Mouse (Mus musculus) olfactory bulb, adult 2 months (tissue): ENCODE data around the gene Bpnt1. TPM values are rescaled to one million over a fixed set of nuclear protein-coding genes. Genes with fewer than 3 reads are reported as not detected.

Experiments used
- H3K27ac ChIP-seq: fragments of 200-500 bp; 2 replicates; pipeline ENCODE4 v1.5.1; 2012; ENCODE audit warnings: low read depth, low read length; ENCODE audit not compliant: insufficient read depth
- H3K4me1 ChIP-seq: fragments of 200-500 bp; 2 replicates; pipeline ENCODE4 v1.6.1; 2012; ENCODE audit warnings: low read length; ENCODE audit not compliant: control insufficient read depth, insufficient read depth
- H3K4me3 ChIP-seq: fragments of 200-500 bp; 2 replicates; pipeline ENCODE4 v1.5.1; 2012; ENCODE audit warnings: mild to moderate bottlenecking, low read depth, low read length, moderate library complexity; ENCODE audit not compliant: insufficient read depth
- CTCF ChIP-seq: fragments of 200-500 bp; IDR thresholded peaks from 2 replicates; pipeline ENCODE4 v1.5.1; 2012; ENCODE audit warnings: low read depth, mild to moderate bottlenecking, low read length, moderate library complexity; ENCODE audit not compliant: insufficient read depth
- POLR2A ChIP-seq: fragments of 200-500 bp; IDR thresholded peaks from 2 replicates; pipeline ENCODE4 v1.6.1; 2012; ENCODE audit warnings: mild to moderate bottlenecking, low read depth, low read length, moderate library complexity; ENCODE audit not compliant: insufficient read depth
- WGBS: fragments of 180-500 bp; shearing (Covaris S2); methylation state at CpG from one replicate; pipeline ENCODE4 v1.1.7; 2018; 5-methylcytosine and 5-hydroxymethylcytosine counted together
- polyA plus RNA-seq: library from polyadenylated mRNA; stranded (reverse); fragments of >200 nt; gene quantifications from 2 replicates; pipeline ENCODE4 v1.2.4, GENCODE M21; 2012; ENCODE audit warnings: low replicate concordance; ENCODE audit not compliant: missing spikeins, insufficient read depth, insufficient read length

Bpnt1 gene
- polyA plus RNA-seq, 1 experiment = not detected

- Histone ChIP-seq H3K4me1 (no peaks in the 10 kb centered on the region), H3K27ac (peak overlapping the region; percentile 78), H3K4me3 (peak overlapping the region; percentile 87)
- WGBS = 1% methylated on average over 22 of the region's 22 CpGs
- TF ChIP-seq POLR2A (no peak), CTCF (no peak)
Observed at GRCm38 (mm10) chr1:185363526-185364182, 31.7 kb downstream of the Bpnt1 start.

GRCm38 (mm10) chr1:185364183-185364540 is 32.2 kb downstream of the Bpnt1 start:
- H3K27ac ChIP-seq = no peak overlapping the region
- WGBS = 18% methylated on average over 6 of the region's 6 CpGs

GRCm38 (mm10) chr1:185367383-185367782 is 35.4 kb downstream of the Bpnt1 start:
- no peak for TF ChIP-seq POLR2A
- H3K4me3 ChIP-seq = no peak overlapping the region
- no peaks in the 10 kb centered on the region for H3K4me1 ChIP-seq
- no peak overlapping the region for H3K27ac ChIP-seq
- WGBS = 64% methylated on average over 6 of the region's 6 CpGs

More at GRCm38 (mm10) chr1:185364183-185364540, 32.2 kb downstream of the Bpnt1 start:
- TF ChIP-seq CTCF = no peak
- no peak for TF ChIP-seq POLR2A
- Histone ChIP-seq H3K4me3 (peak overlapping the region; percentile 16; the same call in 1 of the 2 replicates), H3K4me1 (no peaks in the 10 kb centered on the region)

GRCm38 (mm10) chr1:185369979-185370378 is 38.0 kb downstream of the Bpnt1 start:
- TF ChIP-seq CTCF (no peak), POLR2A (no peak)
- Histone ChIP-seq H3K4me1 (no peaks in the 10 kb centered on the region), H3K4me3 (no peak overlapping the region), H3K27ac (no peak overlapping the region)
- 96% methylated on average over 6 of the region's 6 CpGs for WGBS

- no peak for TF ChIP-seq CTCF
- Histone ChIP-seq H3K4me1 (peaks cover 3% of the 10 kb centered on the region; the same call in 1 of the 2 replicates), H3K4me3 (no peak overlapping the region), H3K27ac (no peak overlapping the region)
Observed at GRCm38 (mm10) chr1:185376390-185376789, 44.4 kb downstream of the Bpnt1 start.

- WGBS = 93% methylated on average over 2 of the region's 2 CpGs
- Histone ChIP-seq H3K27ac (no peak overlapping the region), H3K4me3 (no peak overlapping the region), H3K4me1 (peaks cover 3% of the 10 kb centered on the region; the same call in 1 of the 2 replicates)
- TF ChIP-seq POLR2A (no peak), CTCF (no peak)
Observed at GRCm38 (mm10) chr1:185377429-185377828, 45.5 kb downstream of the Bpnt1 start.

GRCm38 (mm10) chr1:185401615-185402014 is 69.7 kb downstream of the Bpnt1 start:
- WGBS = 77% methylated on average over 5 of the region's 5 CpGs
- Histone ChIP-seq H3K4me3 (no peak overlapping the region), H3K4me1 (no peaks in the 10 kb centered on the region), H3K27ac (no peak overlapping the region)
- TF ChIP-seq POLR2A = no peak
- no peak for TF ChIP-seq CTCF

GRCm38 (mm10) chr1:185404021-185404420 is 72.1 kb downstream of the Bpnt1 start:
- Histone ChIP-seq H3K4me1 (no peaks in the 10 kb centered on the region), H3K27ac (no peak overlapping the region), H3K4me3 (no peak overlapping the region)
- WGBS = 26% methylated on average over 2 of the region's 2 CpGs
- TF ChIP-seq POLR2A (no peak), CTCF (no peak)

- Histone ChIP-seq H3K27ac (no peak overlapping the region), H3K4me3 (no peak overlapping the region), H3K4me1 (no peaks in the 10 kb centered on the region)
- no peak for TF ChIP-seq CTCF
- TF ChIP-seq POLR2A = no peak
- 72% methylated on average over 10 of the region's 10 CpGs for WGBS
Observed at GRCm38 (mm10) chr1:185405921-185406320, 74.0 kb downstream of the Bpnt1 start.

Other genes starting within 250 kb of the Bpnt1 start
- gene Rab3gap2, start 128.0 kb upstream of the Bpnt1 start, polyA plus RNA-seq = not detected in 2 replicates
- not detected in 2 replicates for gene Iars2, start 2.8 kb upstream of the Bpnt1 start, polyA plus RNA-seq
- gene Eprs, start 30.9 kb downstream of the Bpnt1 start, polyA plus RNA-seq = 61.9 TPM in 1 of 2 replicates, not detected in the other
- gene Slc30a10, start 122.7 kb downstream of the Bpnt1 start, polyA plus RNA-seq = not detected in 2 replicates